Mouse (Mus musculus): ENCODE measurements around the gene Hivep1.

DNA sequence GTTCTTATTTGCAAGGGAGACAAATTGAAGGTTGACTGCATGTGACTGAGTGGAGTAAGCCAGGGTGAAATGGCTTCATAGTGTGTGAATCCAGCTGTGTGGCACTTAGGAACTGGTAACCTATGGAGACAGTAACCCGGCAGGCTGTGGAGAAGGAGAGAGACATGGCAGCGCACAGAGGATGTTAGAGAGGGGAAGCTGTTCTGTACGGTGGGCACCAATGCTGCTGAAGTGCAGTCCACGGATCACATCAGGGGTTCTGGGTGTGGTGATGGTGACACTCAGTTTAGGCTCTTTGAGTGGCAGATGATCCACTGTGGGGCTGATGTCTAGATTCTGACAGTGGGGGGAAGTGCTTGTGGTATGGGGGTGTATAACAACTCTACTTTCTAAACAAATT lies 47.7 kb downstream of the Hivep1 start:
- TF ChIP-seq CTCF (IDR thresholded peaks at IDR 0.05; ENCODE audit: low read depth): no peak
- TF ChIP-seq EP300 (IDR thresholded peaks at IDR 0.05; ENCODE audit: low read depth): no peak
